Mouse (Mus musculus): ENCODE data around the gene Pigo. TPM values are rescaled to one million over a fixed set of nuclear protein-coding genes. Genes with fewer than 3 reads are reported as not detected.
"Not testable (repeated sequence)": the region's sequence is repeated elsewhere in the genome, so short reads cannot be mapped to it uniquely, and the experiment has no call there.

The Pigo gene
- polyA plus RNA-seq, 1 experiment: 4.9 TPM

DNA sequence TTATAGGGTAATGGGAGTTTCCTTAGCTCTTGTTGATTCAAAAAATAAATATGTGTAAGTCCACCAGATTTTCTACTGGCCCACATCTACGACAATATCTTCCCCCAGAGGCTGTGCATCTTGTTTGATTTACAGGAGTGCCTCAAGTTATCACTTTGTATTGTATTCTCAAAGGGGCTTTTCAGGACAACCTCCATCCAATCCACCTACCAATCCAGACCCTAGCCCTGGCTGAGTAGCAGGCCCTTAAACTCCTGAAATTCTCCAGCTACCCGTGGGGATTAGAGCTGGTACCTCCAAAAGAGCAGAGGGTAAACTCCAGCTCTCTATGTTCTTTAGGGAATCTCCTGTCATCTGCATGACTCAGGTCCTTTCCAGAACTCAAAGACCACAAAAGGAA is 27.6 kb downstream of the Pigo start:
- Histone ChIP-seq H3K79me3 (ENCODE audit: low read depth) (peaks cover 49% of the 10 kb centered on the region), H3K4me3 (ENCODE audit: insufficient read depth, poor library complexity, severe bottlenecking) (peak overlapping the region; percentile 89), H3K36me3 (ENCODE audit: control insufficient read depth, insufficient read depth) (peaks cover 52% of the 10 kb centered on the region), H3K79me2 (ENCODE audit: control insufficient read depth, insufficient read depth) (peaks cover 69% of the 10 kb centered on the region), H3ac (ENCODE audit: control insufficient read depth, insufficient read length, low read depth) (no peak overlapping the region), H3K27me3 (ENCODE audit: control insufficient read depth, insufficient read depth, insufficient read length) (no peaks in the 10 kb centered on the region)
- TF ChIP-seq FOSL1 (IDR thresholded peaks at IDR 0.05; ENCODE audit: insufficient read depth, low read length, poor library complexity, severe bottlenecking) (no peak), MAX (IDR thresholded peaks at IDR 0.05) (no peak), USF1 (IDR thresholded peaks at IDR 0.05; ENCODE audit: low read depth) (no peak), CTCF (IDR thresholded peaks at IDR 0.05; ENCODE audit: control insufficient read depth, insufficient read depth, insufficient read length) (no peak), MYOD1 (IDR thresholded peaks at IDR 0.05; ENCODE audit: control insufficient read depth, insufficient read length, low read depth) (no peak), MYOG (IDR thresholded peaks at IDR 0.05; ENCODE audit: control insufficient read depth, extremely low read depth, insufficient read length) (no peak), CEBPB (IDR thresholded peaks at IDR 0.05; ENCODE audit: low read depth) (no peak)

DNA sequence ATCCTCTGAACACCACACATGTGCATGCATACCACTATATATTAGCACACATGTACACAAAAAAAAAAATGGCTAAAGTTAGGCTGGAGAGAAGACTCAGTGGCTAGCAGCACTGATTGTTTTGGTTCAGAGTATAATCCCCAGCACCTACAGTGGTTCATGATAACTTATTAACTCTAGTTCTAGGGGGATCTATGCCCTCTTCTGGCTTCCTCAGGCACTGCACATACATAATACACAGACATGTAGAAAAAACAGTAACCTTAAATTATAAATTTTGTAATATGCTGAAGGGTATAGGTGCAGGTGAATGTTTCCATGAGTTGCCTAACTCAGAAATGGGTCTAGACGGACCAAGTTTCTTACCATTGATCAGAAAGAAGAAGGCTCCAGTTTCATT is 37.3 kb downstream of the Pigo start:
- Histone ChIP-seq H3K27me3 (ENCODE audit: control insufficient read depth, insufficient read depth, insufficient read length) (no peaks in the 10 kb centered on the region), H3K79me3 (ENCODE audit: low read depth) (peaks cover 19% of the 10 kb centered on the region), H3K79me2 (ENCODE audit: control insufficient read depth, insufficient read depth) (peaks cover 41% of the 10 kb centered on the region), H3ac (ENCODE audit: control insufficient read depth, insufficient read length, low read depth) (no peak overlapping the region), H3K4me3 (ENCODE audit: insufficient read depth, poor library complexity, severe bottlenecking) (no peak overlapping the region), H3K36me3 (ENCODE audit: control insufficient read depth, insufficient read depth) (peaks cover 97% of the 10 kb centered on the region)
- no peak for TF ChIP-seq MAX (IDR thresholded peaks at IDR 0.05)
- no peak for TF ChIP-seq CTCF (IDR thresholded peaks at IDR 0.05; ENCODE audit: control insufficient read depth, insufficient read depth, insufficient read length)
- no peak for TF ChIP-seq FOSL1 (IDR thresholded peaks at IDR 0.05; ENCODE audit: insufficient read depth, low read length, poor library complexity, severe bottlenecking)
- TF ChIP-seq USF1 (IDR thresholded peaks at IDR 0.05; ENCODE audit: low read depth): no peak
- no peak for TF ChIP-seq MYOG (IDR thresholded peaks at IDR 0.05; ENCODE audit: control insufficient read depth, extremely low read depth, insufficient read length)
- no peak for TF ChIP-seq CEBPB (IDR thresholded peaks at IDR 0.05; ENCODE audit: low read depth)

DNA sequence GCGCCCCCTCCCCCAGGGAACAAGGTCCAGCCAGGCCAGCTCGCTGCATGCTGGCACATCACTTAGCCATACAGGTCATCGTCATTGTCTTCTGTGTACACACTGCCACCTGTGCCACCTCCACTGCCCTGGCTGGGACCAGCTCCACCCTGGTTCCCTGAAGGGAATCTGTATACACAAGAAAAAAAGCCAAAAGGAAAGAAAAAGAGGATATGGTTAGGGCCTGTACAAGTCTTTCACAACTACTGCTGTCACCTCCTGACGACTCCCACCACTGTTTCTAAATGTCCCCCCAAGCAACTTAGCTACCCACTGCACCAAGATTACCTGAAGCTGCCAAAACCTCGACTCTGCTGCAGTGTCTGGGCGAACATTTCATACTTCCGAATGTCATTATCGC is 45.2 kb downstream of the Pigo start:
- not testable (repeated sequence) for H3K27me3 ChIP-seq (ENCODE audit: control insufficient read depth, insufficient read depth, insufficient read length); H3ac ChIP-seq (ENCODE audit: control insufficient read depth, insufficient read length, low read depth); H3K79me2 ChIP-seq (ENCODE audit: control insufficient read depth, insufficient read depth); H3K4me3 ChIP-seq (ENCODE audit: insufficient read depth, poor library complexity, severe bottlenecking); H3K79me3 ChIP-seq (ENCODE audit: low read depth)
- peaks cover 82% of the 10 kb centered on the region for H3K36me3 ChIP-seq (ENCODE audit: control insufficient read depth, insufficient read depth)

DNA sequence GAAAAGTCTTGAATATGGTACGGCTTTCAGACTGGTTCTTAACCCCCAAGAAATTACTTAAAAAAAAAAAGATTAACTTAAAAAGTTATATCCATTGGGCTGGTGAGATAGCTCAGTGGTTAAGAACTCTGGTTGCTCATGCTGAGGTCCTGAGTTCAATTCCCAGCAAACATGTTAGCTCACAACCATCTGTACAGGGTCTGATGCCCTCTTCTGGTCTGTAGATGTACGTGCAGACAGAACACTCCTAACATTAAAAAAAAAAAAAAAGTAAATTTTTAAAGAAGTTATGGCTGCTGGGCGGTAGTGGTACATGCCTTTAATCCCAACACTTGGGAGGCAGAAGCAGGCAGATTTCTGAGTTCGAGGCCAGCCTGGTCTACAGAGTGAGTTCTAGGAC is 47.6 kb downstream of the Pigo start:
- Histone ChIP-seq H3ac (ENCODE audit: control insufficient read depth, insufficient read length, low read depth) (no peak overlapping the region), H3K36me3 (ENCODE audit: control insufficient read depth, insufficient read depth) (peaks cover 58% of the 10 kb centered on the region), H3K79me2 (ENCODE audit: control insufficient read depth, insufficient read depth) (no peaks in the 10 kb centered on the region), H3K27me3 (ENCODE audit: control insufficient read depth, insufficient read depth, insufficient read length) (no peaks in the 10 kb centered on the region), H3K4me3 (ENCODE audit: insufficient read depth, poor library complexity, severe bottlenecking) (no peak overlapping the region), H3K79me3 (ENCODE audit: low read depth) (no peaks in the 10 kb centered on the region)
- TF ChIP-seq CTCF (IDR thresholded peaks at IDR 0.05; ENCODE audit: control insufficient read depth, insufficient read depth, insufficient read length) (no peak), CEBPB (IDR thresholded peaks at IDR 0.05; ENCODE audit: low read depth) (no peak), MYOD1 (IDR thresholded peaks at IDR 0.05; ENCODE audit: control insufficient read depth, insufficient read length, low read depth) (no peak), MYOG (IDR thresholded peaks at IDR 0.05; ENCODE audit: control insufficient read depth, extremely low read depth, insufficient read length) (no peak), FOSL1 (IDR thresholded peaks at IDR 0.05; ENCODE audit: insufficient read depth, low read length, poor library complexity, severe bottlenecking) (no peak), USF1 (IDR thresholded peaks at IDR 0.05; ENCODE audit: low read depth) (no peak), MAX (IDR thresholded peaks at IDR 0.05) (no peak)

DNA sequence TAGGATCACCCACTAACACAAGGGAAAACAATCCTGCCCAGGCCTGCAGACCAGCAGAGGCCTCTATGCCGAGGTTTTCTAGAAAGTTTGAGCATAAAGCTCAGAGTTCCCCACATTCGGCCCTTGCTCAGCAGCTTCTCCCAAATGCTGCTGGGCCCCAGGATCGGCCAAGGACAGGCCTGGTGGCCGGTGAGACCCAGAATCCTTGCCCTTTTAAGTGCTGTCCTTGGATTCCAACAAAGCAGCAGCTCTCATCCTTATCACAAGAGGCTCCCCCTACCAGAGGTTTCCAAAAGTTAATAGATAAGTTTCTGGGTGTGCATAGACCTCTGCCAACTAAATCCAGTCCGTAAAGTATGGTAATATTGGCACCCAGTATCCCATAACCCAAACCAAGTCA is 51.8 kb downstream of the Pigo start:
- Histone ChIP-seq H3K36me3 (ENCODE audit: control insufficient read depth, insufficient read depth) (peaks cover 23% of the 10 kb centered on the region), H3ac (ENCODE audit: control insufficient read depth, insufficient read length, low read depth) (no peak overlapping the region), H3K79me2 (ENCODE audit: control insufficient read depth, insufficient read depth) (no peaks in the 10 kb centered on the region), H3K79me3 (ENCODE audit: low read depth) (no peaks in the 10 kb centered on the region), H3K27me3 (ENCODE audit: control insufficient read depth, insufficient read depth, insufficient read length) (no peaks in the 10 kb centered on the region), H3K4me3 (ENCODE audit: insufficient read depth, poor library complexity, severe bottlenecking) (no peak overlapping the region)
- TF ChIP-seq MYOD1 (IDR thresholded peaks at IDR 0.05; ENCODE audit: control insufficient read depth, insufficient read length, low read depth): no peak
- no peak for TF ChIP-seq MAX (IDR thresholded peaks at IDR 0.05)
- no peak for TF ChIP-seq CEBPB (IDR thresholded peaks at IDR 0.05; ENCODE audit: low read depth)
- no peak for TF ChIP-seq USF1 (IDR thresholded peaks at IDR 0.05; ENCODE audit: low read depth)
- TF ChIP-seq FOSL1 (IDR thresholded peaks at IDR 0.05; ENCODE audit: insufficient read depth, low read length, poor library complexity, severe bottlenecking): no peak
- no peak for TF ChIP-seq CTCF (IDR thresholded peaks at IDR 0.05; ENCODE audit: control insufficient read depth, insufficient read depth, insufficient read length)
- no peak for TF ChIP-seq MYOG (IDR thresholded peaks at IDR 0.05; ENCODE audit: control insufficient read depth, extremely low read depth, insufficient read length)

DNA sequence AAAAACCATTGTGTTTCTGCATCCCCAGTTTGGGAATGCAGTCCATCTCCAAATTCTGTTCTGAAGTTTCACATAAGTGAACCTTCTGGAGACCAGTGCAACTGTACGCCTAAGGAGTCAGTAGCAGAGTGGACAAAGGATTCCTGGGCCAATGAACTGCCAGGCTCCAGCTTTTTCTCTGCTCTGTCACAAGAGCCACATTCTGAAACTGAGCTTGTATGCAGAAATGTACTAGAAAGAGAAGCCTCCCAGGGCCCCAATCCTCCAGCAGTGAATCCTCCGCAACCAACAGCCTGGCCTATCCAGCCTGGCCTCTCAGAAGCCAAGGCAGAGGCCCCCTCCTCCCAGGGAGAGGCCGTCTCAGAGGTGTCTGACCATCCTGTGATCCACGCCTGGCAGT is 52.7 kb downstream of the Pigo start:
- Histone ChIP-seq H3K4me3 (ENCODE audit: insufficient read depth, poor library complexity, severe bottlenecking) (no peak overlapping the region), H3ac (ENCODE audit: control insufficient read depth, insufficient read length, low read depth) (no peak overlapping the region), H3K79me2 (ENCODE audit: control insufficient read depth, insufficient read depth) (no peaks in the 10 kb centered on the region), H3K36me3 (ENCODE audit: control insufficient read depth, insufficient read depth) (peaks cover 16% of the 10 kb centered on the region), H3K79me3 (ENCODE audit: low read depth) (no peaks in the 10 kb centered on the region), H3K27me3 (ENCODE audit: control insufficient read depth, insufficient read depth, insufficient read length) (no peaks in the 10 kb centered on the region)
- TF ChIP-seq USF1 (IDR thresholded peaks at IDR 0.05; ENCODE audit: low read depth) (no peak), MAX (IDR thresholded peaks at IDR 0.05) (no peak), MYOD1 (IDR thresholded peaks at IDR 0.05; ENCODE audit: control insufficient read depth, insufficient read length, low read depth) (no peak), CTCF (IDR thresholded peaks at IDR 0.05; ENCODE audit: control insufficient read depth, insufficient read depth, insufficient read length) (no peak), MYOG (IDR thresholded peaks at IDR 0.05; ENCODE audit: control insufficient read depth, extremely low read depth, insufficient read length) (no peak)
